Mouse (Mus musculus): ENCODE results near the gene Cd68.
"Not testable (repeated sequence)": the region's sequence is repeated elsewhere in the genome, so short reads cannot be mapped to it uniquely, and the experiment has no call there.

The Cd68 gene

GRCm38 (mm10) chr11:69632284-69633089, 33.5 kb downstream of the Cd68 start, which contains the start of gene Fxr2:
Gene Fxr2, plus strand, starts transcription at chr11:69632990.
- DNase-seq (ENCODE audit: inconsistent age in 2 of 2, low spot score in 1 of 2) = peak; percentile 100

GRCm38 (mm10) chr11:69629802-69630201, 36.2 kb downstream of the Cd68 start:
- peak in 1 of 2 experiments; percentile 64 for DNase-seq (ENCODE audit: inconsistent age in 2 of 2, low spot score in 1 of 2)

- peak; percentile 75 to 92 for DNase-seq (ENCODE audit: inconsistent age in 2 of 2, low spot score in 1 of 2)
Measured at GRCm38 (mm10) chr11:69628286-69628685, 37.7 kb downstream of the Cd68 start.

- DNase-seq (ENCODE audit: inconsistent age in 2 of 2, low spot score in 1 of 2) = not testable (repeated sequence)
Measured at GRCm38 (mm10) chr11:69624339-69624738, 41.6 kb downstream of the Cd68 start.

GRCm38 (mm10) chr11:69623006-69623405, 42.9 kb downstream of the Cd68 start:
- no peak for DNase-seq (ENCODE audit: inconsistent age in 2 of 2, low spot score in 1 of 2)

- peak in 1 of 2 experiments; percentile 56 for DNase-seq (ENCODE audit: inconsistent age in 2 of 2, low spot score in 1 of 2)
Measured at GRCm38 (mm10) chr11:69622406-69622805, 43.5 kb downstream of the Cd68 start.

GRCm38 (mm10) chr11:69621571-69622268, 44.2 kb downstream of the Cd68 start, which contains the start of gene Sat2:
Gene Sat2, plus strand, starts transcription at chr11:69622024.
- DNase-seq (ENCODE audit: inconsistent age in 2 of 2, low spot score in 1 of 2) = peak; percentile 64 to 89

- DNase-seq (ENCODE audit: inconsistent age in 2 of 2, low spot score in 1 of 2) = no peak
Measured at GRCm38 (mm10) chr11:69620394-69621081, 45.4 kb downstream of the Cd68 start.

GRCm38 (mm10) chr11:69617805-69618204, 48.1 kb downstream of the Cd68 start, which contains the start of gene Shbg:
Gene Shbg, minus strand, starts transcription at chr11:69617905.
- no peak for DNase-seq (ENCODE audit: inconsistent age in 2 of 2, low spot score in 1 of 2)

GRCm38 (mm10) chr11:69616781-69617180, 49.2 kb downstream of the Cd68 start:
- no peak for DNase-seq (ENCODE audit: inconsistent age in 2 of 2, low spot score in 1 of 2)

GRCm38 (mm10) chr11:69614257-69614588, 51.7 kb downstream of the Cd68 start:
- not testable (repeated sequence) for DNase-seq (ENCODE audit: inconsistent age in 2 of 2, low spot score in 1 of 2)
